Mouse (Mus musculus) heart, adult 2 months (tissue): Measurements from ENCODE around the gene Hipk2. TPM values are rescaled to one million over a fixed set of nuclear protein-coding genes. Genes with fewer than 3 reads are reported as not detected.

Experiments used
- DNase-seq, 2 experiments: peaks; one replicate each; pipeline ENCODE4 v3.0.0; 2021
- H3K27ac ChIP-seq: fragments of 200-600 bp; 2 replicates; pipeline ENCODE4 v1.8.1; 2022
- H3K27me3 ChIP-seq: fragments of 200-500 bp; 2 replicates; pipeline ENCODE4 v1.6.1; 2012; ENCODE audit warnings: mild to moderate bottlenecking, low read length, inconsistent platforms, mixed read lengths; ENCODE audit not compliant: control insufficient read depth, insufficient read depth
- H3K36me3 ChIP-seq: fragments of 200-500 bp; 2 replicates; pipeline ENCODE4 v1.6.1; 2012; ENCODE audit warnings: low read length, inconsistent platforms; ENCODE audit not compliant: control insufficient read depth, insufficient read depth
- H3K4me1 ChIP-seq: fragments of 200-500 bp; 2 replicates; pipeline ENCODE4 v1.6.1; 2011; ENCODE audit warnings: low read length; ENCODE audit not compliant: control insufficient read depth, insufficient read depth
- H3K4me3 ChIP-seq: fragments of 200-600 bp; 2 replicates; pipeline ENCODE4 v1.8.1; 2022
- H3K79me2 ChIP-seq: fragments of 200-500 bp; replicated peaks from 2 replicates; pipeline ENCODE4 v1.6.1; 2012; ENCODE audit warnings: mild to moderate bottlenecking, inconsistent platforms, low read length, moderate library complexity, mixed read lengths; ENCODE audit not compliant: control insufficient read depth, insufficient read depth
- H3K9ac ChIP-seq: fragments of 200-500 bp; 2 replicates; pipeline ENCODE4 v1.6.1; 2012; ENCODE audit warnings: low read depth, mild to moderate bottlenecking, control low read depth, inconsistent platforms, low read length, mixed read lengths
- CTCF ChIP-seq: fragments of 200-600 bp; IDR thresholded peaks from 2 replicates; pipeline ENCODE4 v1.8.1; 2022; ENCODE audit warnings: antibody characterized with exemption, mild to moderate bottlenecking, moderate library complexity
- EP300 ChIP-seq: fragments of 200-500 bp; IDR thresholded peaks from 2 replicates; pipeline ENCODE4 v1.6.1; 2011; ENCODE audit warnings: low read depth, low read length, control low read depth; ENCODE audit not compliant: insufficient read depth
- POLR2A ChIP-seq: fragments of 200-500 bp; IDR thresholded peaks from 2 replicates; pipeline ENCODE4 v1.6.1; 2011; ENCODE audit warnings: mild to moderate bottlenecking, low read depth, low read length, control low read depth; ENCODE audit not compliant: insufficient read depth
- WGBS: fragments of 180-500 bp; shearing (Covaris S2); methylation state at CpG from one replicate; pipeline ENCODE4 v1.1.7; 2018; 5-methylcytosine and 5-hydroxymethylcytosine counted together
- intact Hi-C: fragments of 180-260 bp; cut with DNase I; formaldehyde crosslinking; loops from one replicate; pipeline ENCODE4 v1.15.1; 2025
- polyA plus RNA-seq: library from polyadenylated mRNA; depleted of rRNA; stranded (reverse); fragments of >200 nt; gene quantifications from 2 replicates; pipeline ENCODE4 v1.2.3, GENCODE M21; 2012
- total RNA-seq, 2 experiments: library from RNA; stranded (reverse); gene quantifications; 2 replicates each; pipeline ENCODE4 v1.2.3; 2021

Gene Hipk2
- total and polyA plus RNA-seq, 3 experiments: 35.9 to 98.5 (median 91.0) TPM

DNA sequence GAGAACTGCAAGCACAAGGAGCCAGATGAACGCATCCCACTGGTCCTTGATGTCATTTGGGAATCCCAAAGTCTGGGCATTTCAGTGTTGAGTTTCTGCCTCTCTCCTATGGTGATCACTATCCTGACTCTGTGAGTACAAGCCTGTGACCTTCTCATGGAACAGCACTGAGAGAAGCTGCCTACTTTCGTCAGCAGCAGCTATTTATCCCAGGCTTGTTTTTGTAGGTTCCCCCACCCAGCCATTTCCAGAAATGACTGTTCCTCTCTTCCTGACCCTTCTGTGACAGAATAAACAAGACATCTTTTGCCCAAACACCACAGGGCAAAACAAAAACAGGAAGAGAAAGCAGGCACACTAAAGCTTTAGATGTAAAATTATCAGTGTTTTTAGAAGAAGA is 70.4 kb downstream of the Hipk2 start:
- intact Hi-C loops: no loop called here
- H3K4me1 ChIP-seq: peaks cover 8% of the 10 kb centered on the region; the same call in 1 of the 2 replicates
- 74% methylated on average over 2 of the region's 2 CpGs for WGBS

DNA sequence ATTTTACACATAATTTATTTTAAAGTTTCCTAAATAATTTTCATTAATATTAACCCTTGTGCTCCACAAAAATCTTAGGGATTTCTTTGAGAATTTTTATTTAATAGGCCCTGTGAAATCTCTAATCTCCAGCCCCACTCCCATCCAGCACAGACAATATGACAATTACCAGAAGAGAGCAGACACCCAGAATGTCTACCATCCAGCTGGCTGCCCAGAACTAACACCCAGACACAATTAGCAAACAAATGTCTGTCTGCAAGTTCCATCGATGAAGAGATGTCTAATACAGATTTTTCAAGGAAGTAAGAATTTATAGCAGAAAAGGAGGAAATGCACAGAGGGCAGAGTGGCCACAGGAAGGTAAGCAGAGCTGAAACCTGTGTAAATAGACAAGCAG is 74.7 kb downstream of the Hipk2 start:
- Histone ChIP-seq H3K9ac (no peak overlapping the region), H3K27ac (no peak overlapping the region), H3K36me3 (no peaks in the 10 kb centered on the region), H3K79me2 (no peaks in the 10 kb centered on the region), H3K4me3 (no peak overlapping the region), H3K27me3 (no peaks in the 10 kb centered on the region), H3K4me1 (peaks cover 6% of the 10 kb centered on the region; the same call in 1 of the 2 replicates)
- intact Hi-C loops: no loop called here
- TF ChIP-seq POLR2A (no peak), CTCF (no peak), EP300 (no peak)
- 39% methylated on average over 1 of the region's 1 CpGs for WGBS
- no peak for DNase-seq

More for the DNA sequence above, 70.4 kb downstream of the Hipk2 start:
- peaks cover 2% of the 10 kb centered on the region; the same call in 1 of the 2 replicates for H3K36me3 ChIP-seq
- DNase-seq: no peak
- no peak overlapping the region for H3K9ac ChIP-seq
- no peak overlapping the region for H3K4me3 ChIP-seq
- TF ChIP-seq POLR2A (no peak), CTCF (no peak), EP300 (no peak)
- H3K27ac ChIP-seq: no peak overlapping the region
- H3K79me2 ChIP-seq: no peaks in the 10 kb centered on the region
- H3K27me3 ChIP-seq: no peaks in the 10 kb centered on the region

DNA sequence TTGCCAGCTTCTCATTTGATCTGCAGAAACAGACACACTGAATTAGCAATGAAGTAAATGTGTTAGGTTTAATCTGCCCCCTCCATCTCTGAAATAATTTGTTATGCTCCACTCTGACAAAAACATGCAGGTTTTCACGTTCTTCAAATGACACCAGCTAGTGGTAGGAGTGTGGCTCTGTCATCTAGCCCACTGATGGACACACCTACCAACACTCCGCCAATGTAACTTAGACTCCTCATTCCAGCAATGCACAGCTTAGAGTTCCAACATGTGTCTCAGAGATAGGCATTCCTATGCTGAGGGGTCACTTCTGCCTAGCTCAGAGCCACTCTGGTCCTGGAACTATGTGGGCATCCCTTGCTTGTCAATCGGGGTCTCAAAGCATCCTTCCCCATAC is 78.4 kb downstream of the Hipk2 start:
- Histone ChIP-seq H3K36me3 (peaks cover 2% of the 10 kb centered on the region; the same call in 1 of the 2 replicates), H3K9ac (no peak overlapping the region), H3K4me1 (peaks cover 5% of the 10 kb centered on the region; the same call in 1 of the 2 replicates), H3K79me2 (no peaks in the 10 kb centered on the region), H3K27ac (no peak overlapping the region), H3K27me3 (no peaks in the 10 kb centered on the region), H3K4me3 (no peak overlapping the region)
- intact Hi-C loops: no loop called here
- 84% methylated on average over 3 of the region's 3 CpGs for WGBS
- no peak for DNase-seq
- TF ChIP-seq EP300 (no peak), POLR2A (no peak), CTCF (no peak)

DNA sequence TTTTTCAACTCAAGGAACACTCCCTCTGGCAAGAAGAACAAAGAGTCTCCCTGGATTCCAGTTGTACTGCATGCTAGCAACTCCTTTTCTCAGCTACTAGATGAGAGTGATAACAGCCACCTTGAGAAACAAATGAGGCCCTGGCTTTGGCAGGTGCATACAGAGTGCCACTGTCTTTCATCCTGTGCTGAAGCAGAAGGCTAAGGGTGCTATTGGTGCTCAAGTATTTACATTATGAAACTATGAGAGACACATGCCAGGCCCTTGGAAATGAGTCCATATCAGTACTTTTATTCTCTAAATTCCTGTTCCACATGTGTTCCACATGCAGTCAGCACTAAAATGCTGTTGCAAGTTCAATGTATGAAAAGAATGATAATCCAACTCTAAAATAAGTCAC is 79.0 kb downstream of the Hipk2 start:
- peaks cover 2% of the 10 kb centered on the region; the same call in 1 of the 2 replicates for H3K36me3 ChIP-seq
- intact Hi-C loops: no loop called here
- no peak for TF ChIP-seq EP300
- TF ChIP-seq CTCF: no peak
- TF ChIP-seq POLR2A: no peak
- H3K9ac ChIP-seq: no peak overlapping the region
- no peak overlapping the region for H3K27ac ChIP-seq
- H3K79me2 ChIP-seq: no peaks in the 10 kb centered on the region
- peaks cover 5% of the 10 kb centered on the region; the same call in 1 of the 2 replicates for H3K4me1 ChIP-seq
- DNase-seq: no peak
- no peak overlapping the region for H3K4me3 ChIP-seq
- H3K27me3 ChIP-seq: no peaks in the 10 kb centered on the region

DNA sequence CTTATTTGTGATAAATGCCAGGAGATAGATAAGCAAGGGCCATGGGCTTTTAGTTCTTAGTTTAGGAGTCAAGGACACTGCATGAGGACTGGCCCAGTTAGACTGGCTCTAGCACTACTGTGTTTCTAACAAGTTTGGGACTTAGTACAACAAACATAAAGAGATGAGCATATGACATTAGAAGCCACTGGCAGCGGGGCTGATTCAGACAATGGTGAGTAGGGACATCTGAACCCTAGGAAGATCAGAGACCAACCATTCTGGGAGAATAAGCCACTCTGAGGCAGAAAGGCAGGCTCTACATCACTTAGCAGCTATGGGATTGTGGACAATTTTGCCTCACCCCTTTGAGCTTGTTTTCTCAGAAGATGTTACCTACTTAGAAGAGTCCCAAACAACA is 79.6 kb downstream of the Hipk2 start:
- intact Hi-C loops: no loop called here
- H3K27me3 ChIP-seq: no peaks in the 10 kb centered on the region
- no peak for TF ChIP-seq POLR2A
- no peak for TF ChIP-seq EP300
- no peak for TF ChIP-seq CTCF
- H3K79me2 ChIP-seq: no peaks in the 10 kb centered on the region
- 88% methylated on average over 1 of the region's 1 CpGs for WGBS
- H3K4me1 ChIP-seq: peaks cover 5% of the 10 kb centered on the region; the same call in 1 of the 2 replicates
- H3K4me3 ChIP-seq: no peak overlapping the region
- H3K36me3 ChIP-seq: peaks cover 2% of the 10 kb centered on the region; the same call in 1 of the 2 replicates
- H3K27ac ChIP-seq: no peak overlapping the region
- DNase-seq: no peak
- H3K9ac ChIP-seq: no peak overlapping the region

DNA sequence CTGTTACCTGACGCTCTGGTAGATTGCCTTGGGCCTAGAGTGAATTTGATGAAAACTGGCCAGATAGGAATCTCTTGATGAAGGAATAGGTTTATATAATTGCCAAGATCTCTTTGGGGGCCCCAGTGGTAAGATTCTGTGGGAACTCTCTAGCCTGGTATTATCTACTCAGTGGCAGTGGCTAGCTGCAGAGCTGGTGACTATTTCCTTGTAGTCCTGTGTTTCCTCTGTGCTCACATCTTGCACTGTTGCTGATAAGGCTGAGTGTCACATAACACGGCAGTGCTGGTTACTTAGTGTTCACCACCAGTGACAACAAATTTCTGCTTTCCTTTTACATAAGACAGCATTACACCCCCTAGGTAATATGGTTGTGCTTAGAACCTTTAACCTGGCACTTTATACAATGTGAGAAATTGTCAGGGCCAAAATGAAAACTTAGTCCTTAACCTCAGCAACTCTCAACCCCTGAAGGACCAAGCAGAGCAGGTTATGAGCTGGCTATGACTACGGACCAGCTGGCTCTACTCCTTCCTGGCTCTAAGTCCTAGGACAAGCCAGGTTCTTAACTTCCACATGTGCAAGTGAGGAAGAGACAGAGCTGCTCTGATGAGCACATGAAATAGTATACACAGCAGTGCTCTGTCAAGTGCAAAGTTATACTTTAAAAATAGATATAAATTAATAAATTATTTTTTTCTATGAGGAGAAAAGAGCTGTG is 80.7 kb downstream of the Hipk2 start:
- TF ChIP-seq EP300: no peak
- no peak for TF ChIP-seq POLR2A
- no peak for TF ChIP-seq CTCF
- no peak overlapping the region for H3K4me3 ChIP-seq
- peaks cover 2% of the 10 kb centered on the region; the same call in 1 of the 2 replicates for H3K36me3 ChIP-seq
- H3K79me2 ChIP-seq: no peaks in the 10 kb centered on the region
- 74% methylated on average over 3 of the region's 3 CpGs for WGBS
- no peak overlapping the region for H3K27ac ChIP-seq
- H3K9ac ChIP-seq: no peak overlapping the region
- H3K4me1 ChIP-seq: peaks cover 5% of the 10 kb centered on the region; the same call in 1 of the 2 replicates
- no peak for DNase-seq
- intact Hi-C loops: no loop called here
- no peaks in the 10 kb centered on the region for H3K27me3 ChIP-seq
